Mouse (Mus musculus): ENCODE data around the gene Olfr39.

- TF ChIP-seq CTCF (IDR thresholded peaks at IDR 0.05; ENCODE audit: low read depth) (no peak), EP300 (IDR thresholded peaks at IDR 0.05; ENCODE audit: low read depth) (no peak)
Measured at GRCm38 (mm10) chr9:20298232-20298631, 16.1 kb downstream of the Olfr39 start, which contains the start of gene Olfr873.

Data from liver, postnatal 0 days (tissue).